Mouse (Mus musculus): ENCODE measurements around the gene Rbx1.
A peak's percentile ranks its signal among the peaks of the same experiment; 100 is the strongest.
"Not testable (repeated sequence)": the region's sequence is repeated elsewhere in the genome, so short reads cannot be mapped to it uniquely, and the experiment has no call there.

Gene Rbx1

DNA sequence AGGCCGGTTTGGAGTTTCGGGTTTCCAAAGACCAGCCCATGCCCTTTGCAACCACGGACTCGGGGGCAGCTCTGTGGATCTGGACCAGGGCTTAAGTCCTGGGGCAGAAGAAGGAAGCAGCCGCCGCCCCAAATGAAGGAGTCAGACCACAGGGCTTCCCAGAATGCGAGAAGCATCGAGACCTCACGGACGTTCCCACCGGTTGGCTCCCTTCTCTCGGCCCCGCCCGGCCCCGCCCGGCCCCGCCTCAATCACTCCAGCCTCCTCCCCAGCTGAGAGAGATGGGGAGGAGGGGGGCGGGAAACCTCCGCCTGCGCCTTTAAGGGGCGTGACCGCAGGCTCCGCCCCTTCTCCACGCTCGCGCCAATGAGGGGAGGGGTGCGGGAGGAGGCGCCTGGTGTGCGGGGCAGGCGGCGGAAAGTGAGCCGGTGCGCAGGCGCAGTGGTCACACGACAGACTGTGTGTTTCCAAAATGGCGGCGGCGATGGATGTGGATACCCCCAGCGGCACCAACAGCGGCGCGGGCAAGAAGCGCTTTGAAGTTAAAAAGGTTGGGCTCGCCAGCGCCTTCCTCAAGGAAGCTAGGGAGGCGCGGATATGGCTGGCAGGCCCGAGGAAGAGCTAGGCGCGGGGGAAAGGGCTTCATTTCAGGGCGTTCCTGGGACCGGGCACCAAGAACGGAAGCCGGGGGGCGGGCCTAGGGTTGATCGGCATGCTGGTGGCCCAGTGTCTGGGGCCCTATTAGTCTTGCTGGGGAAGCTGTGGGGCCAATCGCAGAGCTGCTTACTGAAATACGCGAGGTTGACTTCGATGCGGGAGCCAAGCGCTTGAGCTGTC is at the start of gene Rbx1:
TSS of gene Rbx1 (plus strand) at position 396 of the 837 bp plus-strand sequence.
- DNase-seq = peak; percentile 99

DNA sequence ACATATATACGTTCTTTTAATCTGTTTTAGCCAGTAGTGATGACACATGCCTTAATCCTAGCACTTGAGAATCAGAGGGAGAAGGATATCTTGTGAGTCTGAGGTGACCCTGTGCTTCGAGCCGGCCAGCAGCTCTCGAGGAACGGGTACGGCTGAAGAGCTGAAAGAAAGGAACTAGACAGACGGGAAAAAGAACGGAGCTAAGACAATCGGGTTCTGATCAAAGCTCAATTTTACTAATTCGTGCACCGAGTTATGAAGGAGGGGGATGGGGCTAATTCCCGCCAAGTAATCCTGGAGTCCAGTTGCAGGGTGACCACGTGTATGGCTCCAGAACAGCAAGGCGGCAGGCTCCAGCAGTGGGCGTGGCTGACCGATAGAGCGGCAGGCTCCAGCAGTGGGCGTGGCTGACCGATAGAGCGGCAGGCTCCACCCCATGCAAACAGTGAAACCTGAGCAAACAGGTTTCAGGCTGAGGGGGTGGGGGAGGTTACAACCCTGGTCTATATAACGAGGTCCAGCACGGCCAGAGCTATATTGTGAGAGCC is 49.3 kb upstream of the Rbx1 start:
- peak; percentile 92 for DNase-seq

DNA sequence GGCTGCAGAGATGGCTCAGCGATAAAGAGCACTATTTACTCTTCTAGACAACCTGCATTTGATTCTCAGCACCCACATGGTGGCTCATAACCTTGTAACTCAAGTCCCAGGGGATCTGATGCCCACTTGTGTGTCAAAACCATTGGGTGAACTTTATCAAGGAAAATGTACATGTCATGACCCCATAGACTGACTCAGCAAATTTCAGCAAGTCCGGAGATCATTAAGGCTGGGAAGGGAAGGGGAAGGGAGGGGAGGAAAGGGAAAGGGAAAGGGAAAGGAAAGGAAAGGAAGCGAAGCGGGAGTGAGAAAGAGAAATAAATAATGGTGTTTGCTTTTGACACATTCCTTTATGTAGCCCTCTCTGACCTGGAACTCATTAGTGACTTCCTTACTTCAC is 48.0 kb upstream of the Rbx1 start:
- DNase-seq = peak; percentile 12

DNA sequence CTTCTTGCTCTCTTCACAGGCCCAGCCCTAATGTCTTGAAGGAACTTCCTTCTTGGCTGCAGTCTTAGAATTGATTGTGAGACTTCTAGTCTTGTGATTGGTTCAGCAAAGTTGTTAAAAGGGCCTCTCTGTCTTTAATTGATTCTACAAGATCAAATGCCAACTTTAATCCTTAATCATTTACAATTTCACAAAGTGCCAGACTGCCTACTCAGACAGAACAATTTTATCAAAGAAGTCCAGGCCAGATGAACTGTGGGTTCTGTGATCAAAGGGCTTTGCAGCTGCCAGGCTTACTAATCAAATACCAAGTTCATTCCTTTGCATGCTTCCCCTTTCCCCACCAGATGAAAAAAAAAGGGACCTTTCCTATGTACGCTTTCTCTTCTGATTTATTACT is 44.6 kb upstream of the Rbx1 start:
- DNase-seq = no peak

DNA sequence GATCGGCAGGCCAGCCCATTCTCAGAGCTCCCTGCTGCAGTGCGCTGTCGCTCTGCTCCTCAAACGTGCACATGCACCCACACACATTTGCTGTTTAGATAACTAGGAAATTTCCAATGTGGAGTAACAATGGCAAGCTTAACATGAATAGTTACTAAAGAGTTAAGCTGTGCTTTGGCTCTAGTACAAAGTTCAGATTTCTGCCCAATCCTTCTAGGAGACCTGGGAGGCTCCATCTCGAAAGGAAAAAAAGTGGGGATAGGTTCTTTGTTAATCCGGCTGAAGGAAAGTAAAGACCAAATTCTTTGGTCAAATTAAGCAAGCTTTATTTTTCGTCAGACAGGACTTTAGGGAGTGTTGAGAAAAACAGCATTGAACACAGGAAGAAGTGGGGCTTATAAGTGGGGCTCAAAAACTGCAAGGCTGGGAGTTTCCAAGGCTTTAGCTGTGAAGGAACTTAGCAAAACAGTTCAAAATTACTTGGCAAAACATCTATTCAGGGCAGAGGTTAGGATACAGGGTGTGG is 43.9 kb upstream of the Rbx1 start:
- no peak for DNase-seq

DNA sequence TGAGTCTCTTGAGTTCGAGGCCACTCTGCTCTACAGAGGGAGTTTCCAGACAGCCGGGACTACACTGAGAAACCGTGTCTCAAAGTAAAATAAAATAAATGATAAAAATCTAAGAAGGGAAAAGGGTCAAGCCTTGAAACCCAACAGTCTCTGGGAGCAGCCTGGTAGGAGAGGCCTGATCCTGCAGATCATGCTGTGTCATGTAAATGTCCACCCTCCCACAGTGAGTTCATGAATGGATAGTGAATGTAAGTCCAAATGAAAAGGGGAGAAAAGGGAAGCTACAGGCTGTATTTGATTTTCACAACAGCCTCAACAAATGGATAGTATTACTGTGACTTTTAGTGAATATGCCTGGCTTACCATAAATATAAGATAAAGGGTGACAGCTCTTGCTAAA is 40.8 kb upstream of the Rbx1 start:
- DNase-seq = no peak

DNA sequence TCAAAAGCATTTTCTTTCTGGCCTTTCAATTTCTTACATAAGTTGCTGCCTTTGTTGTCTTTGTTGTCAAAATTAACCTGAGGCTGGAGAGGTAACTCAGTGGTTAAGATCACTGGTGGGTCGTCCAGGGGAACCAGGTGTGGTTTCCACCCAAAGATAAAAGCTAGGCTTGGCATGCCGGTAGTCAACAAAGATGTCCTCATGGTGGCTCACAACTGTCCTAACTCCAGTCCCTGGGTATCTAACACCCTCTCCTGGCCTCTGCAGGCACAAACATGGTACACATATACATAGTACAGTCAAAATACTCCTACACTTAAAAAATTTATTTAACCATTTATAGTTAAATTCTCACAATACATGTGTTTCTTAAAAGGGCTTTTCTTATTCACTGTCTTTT is 38.1 kb upstream of the Rbx1 start:
- DNase-seq = no peak

DNA sequence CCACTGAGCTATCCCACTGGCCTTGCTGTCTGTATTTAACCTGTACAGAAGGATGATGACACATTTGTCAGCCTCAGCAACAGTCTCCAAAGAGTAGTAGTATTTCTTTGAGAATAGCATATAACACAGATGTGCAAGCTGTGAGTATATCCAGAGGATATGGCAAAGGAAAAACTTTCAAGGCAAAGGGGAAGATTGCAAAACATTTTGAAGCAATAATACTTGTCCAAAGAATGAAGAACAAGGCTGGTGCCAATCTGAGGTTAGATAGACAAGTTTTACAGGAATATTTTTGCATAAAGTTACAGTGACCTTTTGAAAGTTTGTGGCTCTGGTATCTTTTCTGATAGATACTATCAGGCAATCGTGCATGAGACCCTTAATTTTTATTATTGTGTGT is 34.9 kb upstream of the Rbx1 start:
- no peak for DNase-seq

DNA sequence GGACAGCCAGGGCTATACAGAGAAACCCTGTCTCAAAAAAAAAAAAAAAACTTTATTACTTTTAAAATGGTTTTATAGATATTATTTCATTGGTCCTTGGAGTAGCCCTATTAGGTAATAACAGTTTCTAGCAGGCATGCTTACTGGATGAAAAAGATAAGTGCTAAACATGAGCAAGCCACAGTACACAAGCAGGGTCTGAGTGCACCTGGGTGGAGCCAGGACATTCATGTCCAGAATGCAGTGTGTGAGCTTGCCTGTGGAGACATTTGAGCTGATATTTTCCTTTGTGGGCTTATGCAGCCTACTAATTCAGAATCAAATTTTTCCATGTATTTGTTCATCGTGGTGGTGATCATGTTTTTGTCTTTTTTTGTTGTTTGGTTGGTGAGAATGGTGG is 27.8 kb upstream of the Rbx1 start:
- no peak for DNase-seq

DNA sequence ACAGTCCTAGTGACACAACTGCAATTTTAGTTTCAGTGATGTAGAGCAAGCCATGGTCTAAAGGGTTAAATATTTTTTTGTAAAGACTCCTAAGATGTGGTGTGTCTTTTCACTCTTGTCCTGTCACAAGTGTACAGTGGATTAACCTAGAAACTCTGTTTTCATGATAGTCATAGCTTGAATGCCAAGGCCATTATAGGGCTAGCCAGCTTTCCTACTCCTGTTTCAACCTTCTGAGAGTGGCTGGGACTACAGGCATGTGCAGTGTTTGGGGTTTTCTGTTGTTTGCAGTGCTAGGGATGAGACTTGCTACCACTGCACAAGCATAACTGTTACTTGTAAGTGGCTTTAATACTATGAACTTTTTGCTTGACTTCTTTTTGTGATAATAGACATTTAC is 26.9 kb upstream of the Rbx1 start:
- DNase-seq = no peak

DNA sequence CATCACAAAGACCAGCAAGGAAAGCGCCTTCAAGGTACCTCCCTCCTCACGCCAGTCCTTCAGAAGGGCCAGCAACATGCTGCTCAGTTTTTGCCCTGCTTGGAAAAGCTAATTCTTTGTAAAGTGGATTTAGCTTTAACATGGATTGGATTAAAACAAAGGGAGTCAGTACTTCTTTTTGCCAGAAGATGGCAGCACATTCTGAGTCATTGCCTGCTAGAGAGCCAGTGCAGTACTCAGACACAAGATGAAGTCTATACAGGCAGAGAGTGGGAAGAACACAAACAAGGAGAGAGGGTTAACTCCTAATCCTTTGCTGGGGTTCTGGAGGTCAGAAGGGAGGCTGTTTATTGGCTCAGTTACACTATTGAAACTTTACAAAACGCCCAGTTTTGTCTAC is 17.6 kb upstream of the Rbx1 start:
- peak; percentile 26 for DNase-seq

DNA sequence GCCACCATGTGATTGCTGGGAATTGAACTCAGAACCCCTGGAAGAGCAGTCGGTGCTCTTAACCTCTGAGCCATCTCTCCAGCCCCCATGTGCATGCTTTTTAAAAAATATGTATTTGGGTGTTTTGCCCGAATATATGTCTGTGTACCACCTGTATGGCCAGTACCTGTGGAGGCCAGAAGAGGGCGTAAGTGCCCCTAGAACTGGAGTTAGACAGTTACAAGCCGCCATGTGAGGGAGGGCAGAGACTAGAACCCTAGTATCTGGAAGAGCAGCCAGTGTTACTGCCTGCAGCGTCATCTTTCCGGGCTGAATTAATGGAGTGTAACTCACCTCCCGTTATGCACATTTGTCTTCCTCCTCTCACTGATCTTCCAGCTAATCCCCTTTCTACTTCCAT is 4.6 kb upstream of the Rbx1 start:
- no peak for DNase-seq

DNA sequence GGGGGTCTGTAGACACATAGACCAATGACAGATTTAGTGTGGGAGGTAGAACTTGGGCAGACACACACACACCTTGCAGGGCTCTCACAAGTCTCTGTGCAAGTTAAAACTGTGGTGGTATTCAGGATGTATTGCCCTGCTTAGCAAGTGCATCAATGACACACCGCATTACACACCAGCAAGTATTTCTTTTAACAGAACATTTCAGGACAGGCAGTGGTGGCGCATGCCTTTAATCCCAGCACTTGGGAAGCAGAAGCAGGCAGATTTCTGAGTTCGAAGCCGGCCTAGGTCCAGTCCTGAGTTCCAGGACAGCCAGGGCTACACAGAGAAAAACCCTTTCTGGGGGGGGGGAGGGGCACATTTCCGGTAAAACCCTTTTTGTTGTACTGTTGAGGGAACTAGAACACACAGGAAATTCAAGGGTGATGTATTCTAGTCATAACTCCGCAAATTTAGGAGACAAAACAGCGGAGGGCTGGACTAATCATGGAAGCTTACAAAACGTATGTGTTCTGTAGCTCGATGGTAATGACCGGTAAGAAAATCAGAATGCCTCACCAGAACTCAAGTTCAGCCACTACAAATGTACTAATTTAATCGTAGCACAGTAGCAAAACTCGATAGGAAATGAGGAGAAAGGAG is 958 bp upstream of the Rbx1 start:
- no peak for DNase-seq

DNA sequence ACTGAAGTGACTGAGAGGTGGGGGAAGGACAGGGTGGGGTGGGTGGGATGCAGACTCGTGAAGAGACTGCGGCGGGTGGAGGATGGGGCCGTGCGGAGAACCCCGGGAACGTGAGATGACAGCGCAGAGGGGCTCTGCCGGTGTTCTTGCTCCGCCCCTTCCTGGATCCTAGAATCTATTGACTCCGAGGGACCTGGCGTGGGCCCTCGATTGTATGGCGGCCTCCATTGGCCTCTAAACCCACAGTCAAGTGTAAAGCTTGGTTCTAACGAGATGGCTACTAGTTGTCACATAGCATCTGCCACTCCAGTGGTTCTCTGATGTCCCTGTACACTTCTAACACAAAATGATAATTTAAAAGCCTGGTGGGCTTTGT is 630 bp downstream of the Rbx1 start:
- no peak for DNase-seq

DNA sequence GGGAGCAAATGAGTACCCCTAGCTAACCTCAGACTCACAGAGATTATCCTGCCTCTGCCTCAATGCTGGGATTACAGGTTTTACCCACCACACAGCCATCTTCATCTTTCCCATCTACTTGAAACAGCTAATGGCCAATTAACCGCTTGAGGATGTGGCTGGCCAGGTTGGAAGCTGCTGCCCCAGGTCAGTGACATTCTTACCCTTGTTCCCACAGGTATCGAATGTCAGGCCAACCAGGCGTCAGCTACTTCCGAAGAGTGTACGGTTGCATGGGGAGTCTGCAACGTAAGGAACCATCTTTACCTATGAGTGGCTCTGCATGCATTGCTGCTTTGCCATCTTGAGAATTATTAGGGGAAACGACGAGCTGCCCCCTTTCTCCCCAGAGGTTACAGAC is 4.6 kb downstream of the Rbx1 start:
- no peak for DNase-seq

DNA sequence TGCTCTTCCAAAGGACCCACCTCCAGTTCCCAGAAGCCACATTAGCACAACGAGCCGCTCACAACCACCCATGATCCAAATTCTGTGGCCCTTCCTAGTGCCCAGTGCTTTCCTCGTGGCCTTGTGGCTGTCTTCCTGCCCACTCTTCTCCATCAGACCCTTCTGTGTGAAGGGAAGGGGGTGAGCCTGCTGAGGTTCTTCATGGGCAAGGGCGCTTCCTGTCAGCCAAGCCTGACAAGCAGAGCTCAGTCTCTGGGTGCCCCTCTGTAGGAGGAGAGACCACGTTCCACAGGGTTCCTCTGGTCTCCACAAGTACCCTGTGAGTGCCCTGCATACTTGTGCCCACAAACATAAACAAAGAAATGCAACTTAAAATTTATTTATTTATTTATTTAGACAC is 6.2 kb downstream of the Rbx1 start:
- DNase-seq = no peak

DNA sequence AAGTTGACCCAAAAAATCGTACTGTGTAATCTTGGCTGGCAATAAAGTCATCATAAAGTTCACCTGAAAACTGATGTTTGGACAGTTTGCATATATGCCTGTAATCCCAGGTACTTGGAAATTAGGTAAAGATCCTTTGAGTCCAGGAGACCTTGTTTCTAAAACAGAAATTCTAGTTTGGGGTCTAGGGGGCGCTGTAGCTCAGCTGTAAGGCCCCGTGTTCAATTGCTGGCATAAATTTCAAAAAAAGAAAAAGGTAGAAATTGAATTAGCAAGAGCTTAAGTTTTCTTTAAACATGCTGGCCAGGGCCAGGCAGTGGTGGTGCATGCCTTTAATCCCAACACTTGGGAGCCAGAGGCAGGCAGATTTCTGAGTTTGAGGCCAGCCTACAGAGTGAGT is 9.6 kb downstream of the Rbx1 start:
- no peak for DNase-seq

DNA sequence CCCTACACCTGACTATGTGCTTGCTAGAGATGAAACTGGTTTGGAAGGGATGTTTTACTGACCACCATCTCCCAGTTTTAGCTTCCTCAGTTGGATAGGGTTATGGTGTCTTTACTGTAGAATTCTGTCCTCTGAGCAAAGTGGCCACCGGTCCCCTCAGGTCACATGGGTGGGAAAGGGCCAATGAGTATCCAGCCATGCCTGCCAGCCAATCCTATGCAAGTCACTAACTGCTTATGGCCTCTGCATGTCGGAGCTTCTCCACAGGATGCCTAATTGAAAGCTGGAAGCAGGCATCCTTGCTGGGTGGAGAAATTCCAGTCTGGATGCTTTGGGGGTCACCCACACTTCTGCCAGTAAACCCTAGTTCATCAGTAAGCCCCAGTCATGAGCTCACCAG is 10.5 kb downstream of the Rbx1 start:
- DNase-seq = peak; percentile 42

DNA sequence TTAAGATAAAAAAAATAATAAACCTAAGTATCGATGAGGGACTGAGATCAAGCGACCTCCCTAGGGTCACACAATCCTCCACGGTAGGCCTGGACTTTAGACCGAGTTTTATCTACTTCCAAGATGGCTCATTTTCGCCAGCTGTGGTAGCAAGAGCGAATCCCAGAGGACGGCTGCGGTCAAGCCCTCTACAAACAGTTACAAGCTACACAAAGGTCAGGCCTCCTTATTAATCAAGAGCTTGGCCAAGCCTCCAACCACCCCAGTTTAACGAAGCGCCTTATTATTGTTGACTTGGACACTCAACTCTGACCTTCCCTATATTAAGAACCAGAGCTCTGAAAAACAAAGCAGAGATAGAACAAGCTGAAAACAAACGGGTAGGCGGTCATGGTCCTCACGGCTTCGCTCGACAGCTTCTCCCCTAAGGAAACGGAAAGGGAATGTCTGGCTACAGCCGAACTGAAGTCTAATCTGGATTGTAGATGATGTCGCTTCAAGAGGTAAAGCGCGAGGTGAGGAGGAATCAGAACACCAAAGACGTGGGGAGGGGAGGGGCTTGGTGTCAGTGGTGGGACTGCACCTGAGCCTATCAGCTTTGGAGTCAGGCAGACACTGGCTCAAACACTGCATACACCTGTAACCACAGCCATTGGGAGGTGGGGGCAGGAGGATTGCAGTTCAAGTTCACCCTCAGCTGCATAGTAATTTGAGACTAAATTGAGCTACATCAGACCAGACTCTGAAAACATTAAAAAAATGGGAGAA is 13.5 kb downstream of the Rbx1 start:
- no peak for DNase-seq

DNA sequence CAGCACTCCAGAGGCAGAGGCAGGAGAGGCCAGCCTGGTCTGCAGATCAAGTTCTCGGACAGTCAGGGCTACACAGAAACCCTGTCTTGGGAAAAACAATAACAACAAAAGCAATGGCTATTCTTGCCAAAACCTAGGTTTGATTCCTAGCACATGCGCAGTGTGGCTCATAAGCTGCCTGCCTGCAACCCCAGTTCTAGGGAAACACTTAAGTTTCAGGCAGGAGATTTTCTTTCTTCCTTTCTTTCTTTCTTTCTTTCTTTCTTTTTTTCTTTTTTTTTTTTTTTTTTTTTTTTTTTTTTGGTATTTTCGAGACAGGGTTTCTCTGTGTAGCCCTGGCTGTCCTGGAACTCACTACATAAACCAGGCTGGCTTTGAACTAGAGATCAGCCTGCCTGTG is 14.2 kb downstream of the Rbx1 start:
- DNase-seq = not testable (repeated sequence)

DNA sequence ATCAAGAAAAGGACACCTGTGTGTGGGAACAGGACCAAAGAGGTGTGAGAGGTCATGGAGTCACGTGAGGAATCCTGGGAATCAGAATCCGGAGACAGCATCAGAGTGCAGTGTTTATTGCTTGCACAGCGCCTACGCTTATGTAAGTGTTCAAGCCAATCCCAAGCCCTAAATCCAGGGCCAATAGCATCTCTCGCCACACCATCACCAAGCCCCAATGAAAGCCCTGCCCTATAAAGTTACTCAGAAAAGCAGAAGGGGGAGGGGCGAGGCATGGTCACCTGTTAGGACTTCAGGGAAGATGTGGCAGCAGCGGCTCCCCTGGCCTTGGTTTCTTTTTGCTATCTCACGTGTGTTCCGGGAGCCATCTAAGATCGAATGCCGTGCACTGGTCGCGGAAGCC is 14.9 kb downstream of the Rbx1 start:
- DNase-seq = peak; percentile 79

DNA sequence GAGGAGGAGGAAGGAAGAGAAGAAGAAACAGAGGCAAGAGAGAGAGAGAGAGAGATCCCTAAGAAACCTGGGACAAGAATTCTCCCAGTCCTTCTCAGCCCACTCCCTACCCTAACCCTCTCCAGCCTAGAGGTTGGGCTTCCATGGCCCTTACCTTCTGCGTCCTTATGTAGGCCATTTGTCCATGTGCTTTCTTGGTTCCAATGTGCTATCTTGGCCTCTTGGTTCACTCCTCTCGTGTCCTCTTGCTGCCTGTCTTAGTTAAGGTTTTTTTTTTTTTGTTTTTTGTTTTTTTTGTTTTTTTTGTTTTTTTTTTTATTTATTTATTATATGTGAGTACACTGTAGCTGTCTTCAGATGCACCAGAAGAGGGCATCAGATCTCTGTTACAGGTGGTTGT is 16.9 kb downstream of the Rbx1 start:
- no peak for DNase-seq

DNA sequence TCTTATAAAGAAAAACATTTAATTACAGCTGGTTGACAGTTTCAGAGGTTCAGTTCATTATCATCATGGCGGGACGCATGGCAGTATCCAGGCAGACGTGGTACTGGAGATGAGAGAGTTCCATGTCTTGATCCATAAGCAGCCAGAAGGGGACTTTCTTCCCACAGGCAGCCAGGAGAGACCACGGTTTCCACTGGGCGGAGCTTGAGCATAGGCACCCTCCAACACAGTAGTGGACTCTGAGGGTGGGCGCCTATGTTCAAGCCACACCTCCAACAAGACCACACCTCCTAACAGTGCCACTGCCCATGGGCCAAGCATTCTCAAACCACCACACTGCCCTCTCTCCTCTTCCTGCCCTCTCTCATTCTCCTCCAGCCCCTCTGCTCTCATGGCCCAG is 17.6 kb downstream of the Rbx1 start:
- no peak for DNase-seq

All from liver (tissue).